Mouse (Mus musculus): ENCODE measurements around the gene Pex14. TPM values are rescaled to one million over a fixed set of nuclear protein-coding genes. Genes with fewer than 3 reads are reported as not detected.
A peak's percentile ranks its signal among the peaks of the same experiment; 100 is the strongest.

The Pex14 gene
- polyA plus RNA-seq, 1 experiment from 2014 or later, result 43.7 TPM

- H3K4me3 ChIP-seq (ENCODE audit: low read depth, low read length), result no peak overlapping the region
- no peaks in the 10 kb centered on the region for H3K27me3 ChIP-seq (ENCODE audit: insufficient read depth, low read length)
- 12% methylated on average over 13 of the region's 13 CpGs for WGBS
- peak overlapping the region; percentile 20; the same call in 1 of the 2 replicates for H3K9ac ChIP-seq
- no peak overlapping the region; the same call in 1 of the 2 replicates for H3K27ac ChIP-seq (ENCODE audit: low read depth)
- peak overlapping the region; percentile 15; the same call in 1 of the 2 replicates for H3K4me2 ChIP-seq
- TF ChIP-seq CTCF (IDR thresholded peaks at IDR 0.05; ENCODE audit: low read depth), result no peak
- DNase-seq (peak; percentile 76), ATAC-seq (ENCODE audit: insufficient read depth) (peak; percentile 76)
- H3K4me1 ChIP-seq (ENCODE audit: insufficient read depth), result peaks cover 3% of the 10 kb centered on the region; the same call in 1 of the 2 replicates
- H3K36me3 ChIP-seq (ENCODE audit: insufficient read depth), result 0 out of 2 replicates have a peak, but pooled peaks cover 7% of the 10 kb centered on the region
- H3K9me3 ChIP-seq (ENCODE audit: low read depth, low read length), result no peaks in the 10 kb centered on the region
Observed at GRCm38 (mm10) chr4:148935211-148935610, 164.5 kb downstream of the Pex14 start.

GRCm38 (mm10) chr4:148933109-148933508 lies 166.6 kb downstream of the Pex14 start:
- Histone ChIP-seq H3K4me3 (ENCODE audit: low read depth, low read length) (no peak overlapping the region), H3K27me3 (ENCODE audit: insufficient read depth, low read length) (no peaks in the 10 kb centered on the region), H3K9me3 (ENCODE audit: low read depth, low read length) (no peaks in the 10 kb centered on the region), H3K9ac (no peak overlapping the region), H3K4me2 (no peak overlapping the region), H3K27ac (ENCODE audit: low read depth) (no peak overlapping the region), H3K36me3 (ENCODE audit: insufficient read depth) (0 out of 2 replicates have a peak, but pooled peaks cover 2% of the 10 kb centered on the region), H3K4me1 (ENCODE audit: insufficient read depth) (no peaks in the 10 kb centered on the region)
- no peak for TF ChIP-seq CTCF (IDR thresholded peaks at IDR 0.05; ENCODE audit: low read depth)
- ATAC-seq (ENCODE audit: insufficient read depth), result no peak
- no peak for DNase-seq
- 80% methylated on average over 13 of the region's 13 CpGs for WGBS

GRCm38 (mm10) chr4:148930721-148931229 lies 168.9 kb downstream of the Pex14 start:
- H3K4me2 ChIP-seq, result no peak overlapping the region
- H3K9ac ChIP-seq, result no peak overlapping the region
- H3K36me3 ChIP-seq (ENCODE audit: insufficient read depth), result 0 out of 2 replicates have a peak, but pooled peaks cover 2% of the 10 kb centered on the region
- WGBS, result 46% methylated on average over 9 of the region's 9 CpGs
- no peak overlapping the region for H3K4me3 ChIP-seq (ENCODE audit: low read depth, low read length)
- no peak for TF ChIP-seq CTCF (IDR thresholded peaks at IDR 0.05; ENCODE audit: low read depth)
- H3K4me1 ChIP-seq (ENCODE audit: insufficient read depth), result peaks cover 4% of the 10 kb centered on the region
- DNase-seq, result no peak
- no peak for ATAC-seq (ENCODE audit: insufficient read depth)
- H3K27me3 ChIP-seq (ENCODE audit: insufficient read depth, low read length), result no peaks in the 10 kb centered on the region
- peak overlapping the region; percentile 52 for H3K27ac ChIP-seq (ENCODE audit: low read depth)
- no peaks in the 10 kb centered on the region for H3K9me3 ChIP-seq (ENCODE audit: low read depth, low read length)

- ATAC-seq (ENCODE audit: insufficient read depth) (no peak), DNase-seq (no peak)
- Histone ChIP-seq H3K4me2 (no peak overlapping the region), H3K4me1 (ENCODE audit: insufficient read depth) (peaks cover 15% of the 10 kb centered on the region), H3K9ac (no peak overlapping the region), H3K27ac (ENCODE audit: low read depth) (no peak overlapping the region), H3K36me3 (ENCODE audit: insufficient read depth) (0 out of 2 replicates have a peak, but pooled peaks cover 2% of the 10 kb centered on the region), H3K4me3 (ENCODE audit: low read depth, low read length) (no peak overlapping the region), H3K9me3 (ENCODE audit: low read depth, low read length) (no peaks in the 10 kb centered on the region), H3K27me3 (ENCODE audit: insufficient read depth, low read length) (no peaks in the 10 kb centered on the region)
- WGBS, result 89% methylated on average over 16 of the region's 16 CpGs
- TF ChIP-seq CTCF (IDR thresholded peaks at IDR 0.05; ENCODE audit: low read depth), result no peak
Observed at GRCm38 (mm10) chr4:148928876-148929275, 170.8 kb downstream of the Pex14 start.

DNA sequence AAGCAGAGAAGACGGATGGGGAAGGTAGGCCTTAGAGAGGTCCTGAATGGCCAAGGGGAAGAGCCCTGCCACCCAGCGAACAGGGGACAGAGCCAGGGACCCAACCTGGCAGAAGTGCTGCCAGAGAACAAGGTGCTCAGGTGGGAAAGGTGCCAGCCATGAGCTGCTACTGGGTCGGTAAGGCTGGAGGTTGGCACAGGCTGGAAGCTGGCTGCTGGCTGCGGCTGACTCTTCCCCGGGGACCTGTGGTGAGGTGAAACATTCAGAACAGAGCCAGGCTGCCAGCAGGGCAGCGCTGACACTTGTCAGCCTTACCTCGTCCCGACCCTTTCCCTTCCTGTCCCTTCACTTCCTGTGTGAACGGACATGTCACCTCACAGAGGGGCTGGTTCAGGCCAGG lies 171.4 kb downstream of the Pex14 start:
- Histone ChIP-seq H3K9me3 (ENCODE audit: low read depth, low read length) (no peaks in the 10 kb centered on the region), H3K36me3 (ENCODE audit: insufficient read depth) (no peaks in the 10 kb centered on the region), H3K4me3 (ENCODE audit: low read depth, low read length) (no peak overlapping the region), H3K4me2 (no peak overlapping the region), H3K9ac (no peak overlapping the region), H3K27me3 (ENCODE audit: insufficient read depth, low read length) (no peaks in the 10 kb centered on the region), H3K4me1 (ENCODE audit: insufficient read depth) (peaks cover 20% of the 10 kb centered on the region), H3K27ac (ENCODE audit: low read depth) (peak overlapping the region; percentile 24; the same call in 1 of the 2 replicates)
- no peak for TF ChIP-seq CTCF (IDR thresholded peaks at IDR 0.05; ENCODE audit: low read depth)
- ATAC-seq (ENCODE audit: insufficient read depth), result no peak
- WGBS, result 32% methylated on average over 9 of the region's 9 CpGs
- no peak for DNase-seq

- peak overlapping the region; percentile 73 for H3K27ac ChIP-seq (ENCODE audit: low read depth)
Observed at GRCm38 (mm10) chr4:148926459-148926858, 173.2 kb downstream of the Pex14 start.

GRCm38 (mm10) chr4:148925589-148926359 lies 173.9 kb downstream of the Pex14 start:
- H3K4me2 ChIP-seq, result peak overlapping the region; percentile 38; the same call in 1 of the 2 replicates
- H3K27me3 ChIP-seq (ENCODE audit: insufficient read depth, low read length), result peaks cover 11% of the 10 kb centered on the region; the same call in 1 of the 2 replicates
- H3K9ac ChIP-seq, result no peak overlapping the region
- no peak overlapping the region for H3K4me3 ChIP-seq (ENCODE audit: low read depth, low read length)
- H3K27ac ChIP-seq (ENCODE audit: low read depth), result peak overlapping the region; percentile 75
- no peaks in the 10 kb centered on the region for H3K36me3 ChIP-seq (ENCODE audit: insufficient read depth)
- TF ChIP-seq CTCF (IDR thresholded peaks at IDR 0.05; ENCODE audit: low read depth), result no peak
- peak; percentile 70 for ATAC-seq (ENCODE audit: insufficient read depth)
- H3K9me3 ChIP-seq (ENCODE audit: low read depth, low read length), result no peaks in the 10 kb centered on the region
- WGBS, result 22% methylated on average over 18 of the region's 18 CpGs
- peak; percentile 75 for DNase-seq
- H3K4me1 ChIP-seq (ENCODE audit: insufficient read depth), result peaks cover 25% of the 10 kb centered on the region

More at GRCm38 (mm10) chr4:148926459-148926858, 173.2 kb downstream of the Pex14 start:
- no peaks in the 10 kb centered on the region for H3K36me3 ChIP-seq (ENCODE audit: insufficient read depth)
- H3K27me3 ChIP-seq (ENCODE audit: insufficient read depth, low read length), result peaks cover 6% of the 10 kb centered on the region; the same call in 1 of the 2 replicates
- no peak for TF ChIP-seq CTCF (IDR thresholded peaks at IDR 0.05; ENCODE audit: low read depth)
- peaks cover 25% of the 10 kb centered on the region for H3K4me1 ChIP-seq (ENCODE audit: insufficient read depth)
- no peak overlapping the region for H3K9ac ChIP-seq
- 11% methylated on average over 8 of the region's 8 CpGs for WGBS
- ATAC-seq (ENCODE audit: insufficient read depth) (peak; percentile 62), DNase-seq (peak; percentile 61)
- H3K4me2 ChIP-seq, result peak overlapping the region; percentile 38
- no peaks in the 10 kb centered on the region for H3K9me3 ChIP-seq (ENCODE audit: low read depth, low read length)
- H3K4me3 ChIP-seq (ENCODE audit: low read depth, low read length), result no peak overlapping the region

Measured in lung, embryonic 14.5 days (tissue).